In genomic region chr3:98340818-98341594, GRCm38 (mm10) we compare ENCODE assay signal across 26 mouse cellular contexts. TPM values are rescaled to one million over a fixed set of nuclear protein-coding genes. Genes with fewer than 3 reads are reported as not detected.
DNase-seq lines count a peak whose midpoint lies in the region; ATAC-seq and TF ChIP-seq lines count a peak whose summit lies in the region.
"Had no signal": no experiment of that assay in that cellular context is flagged by ENCODE, and none has a peak within 500 bp of the region (broad histone marks: within the 10 kb centered on the region; RNA-seq: fewer than 3 reads in every experiment).

No protein-coding gene starts in this region.

- no peak overlapping the region for H3K9ac ChIP-seq in midbrain, embryonic 11.5 days (ENCODE audit: low read length)
- no peak overlapping the region for H3K9ac ChIP-seq in midbrain, postnatal 0 days (replicated peaks; ENCODE audit: low read length, poor library complexity, severe bottlenecking)
- H3K9ac ChIP-seq in intestine, embryonic 15.5 days = no peak overlapping the region
- H3K9ac ChIP-seq: embryonic facial prominence, embryonic 13.5 days; embryonic facial prominence, embryonic 15.5 days; forebrain, embryonic 12.5 days had no signal

- TF ChIP-seq CTCF in midbrain, postnatal 0 days (IDR thresholded peaks at IDR 0.05) = no peak

- H3K4me1 ChIP-seq in midbrain, embryonic 11.5 days (ENCODE audit: control insufficient read depth, insufficient read depth, low read length) = peaks cover 21% of the 10 kb centered on the region
- peaks cover 7% of the 10 kb centered on the region; the same call in 1 of the 2 replicates for H3K4me1 ChIP-seq in midbrain, postnatal 0 days (ENCODE audit: insufficient read depth, low read length)
- peaks cover 23% of the 10 kb centered on the region; the same call in 1 of the 2 replicates for H3K4me1 ChIP-seq in intestine, embryonic 15.5 days (replicated peaks)

- H3K36me3 ChIP-seq in midbrain, embryonic 11.5 days (ENCODE audit: control insufficient read depth, insufficient read depth, low read length) = no peaks in the 10 kb centered on the region
- no peaks in the 10 kb centered on the region for H3K36me3 ChIP-seq in midbrain, postnatal 0 days (ENCODE audit: insufficient read depth, low read length)
- H3K36me3 ChIP-seq in intestine, embryonic 15.5 days = no peaks in the 10 kb centered on the region
- H3K36me3 ChIP-seq: embryonic facial prominence, embryonic 13.5 days; embryonic facial prominence, embryonic 15.5 days; forebrain, embryonic 12.5 days; G1E had no signal

- no peak overlapping the region for H3K4me2 ChIP-seq in midbrain, embryonic 11.5 days
- H3K4me2 ChIP-seq in midbrain, postnatal 0 days (ENCODE audit: low read depth, low read length, poor library complexity, severe bottlenecking) = no peak overlapping the region
- no peak overlapping the region for H3K4me2 ChIP-seq in intestine, embryonic 15.5 days (replicated peaks)
- H3K4me2 ChIP-seq: forebrain, embryonic 12.5 days had no signal

- no peak overlapping the region for H3K4me3 ChIP-seq in midbrain, embryonic 11.5 days (ENCODE audit: low read depth, low read length)
- no peak overlapping the region for H3K4me3 ChIP-seq in midbrain, postnatal 0 days (ENCODE audit: low read depth, low read length)
- H3K4me3 ChIP-seq in intestine, embryonic 15.5 days (replicated peaks) = no peak overlapping the region
- H3K4me3 ChIP-seq: embryonic facial prominence, embryonic 15.5 days; erythroblast, embryonic 14.5 days; forebrain, embryonic 10.5 days; forebrain, embryonic 12.5 days had no signal

- no peaks in the 10 kb centered on the region for H3K27me3 ChIP-seq in midbrain, embryonic 11.5 days (ENCODE audit: control insufficient read depth, insufficient read depth, low read length)
- 0 out of 2 replicates have a peak, but pooled peaks cover 3% of the 10 kb centered on the region for H3K27me3 ChIP-seq in midbrain, postnatal 0 days (ENCODE audit: insufficient read depth, low read length)
- H3K27me3 ChIP-seq in intestine, embryonic 15.5 days (replicated peaks) = no peaks in the 10 kb centered on the region
- H3K27me3 ChIP-seq: CH12.LX; embryonic facial prominence, embryonic 13.5 days; embryonic facial prominence, embryonic 15.5 days; forebrain, embryonic 12.5 days; Patski had no signal

- peak; percentile 17 for DNase-seq in adrenal gland, postnatal 10 days
- no peak for DNase-seq in adrenal gland, postnatal 25 days
- DNase-seq in midbrain, embryonic 11.5 days (ENCODE audit: low spot score, missing footprints) = peak; percentile 71
- no peak for DNase-seq in midbrain, postnatal 0 days (ENCODE audit: low spot score)
- DNase-seq in adipocyte (ENCODE audit: low spot score) = peak; percentile 86
- DNase-seq: adrenal gland, adult 8-10 months; B cell, adult 2 months; cerebellum, adult 11 months; cerebellum, adult 18-20 months; cerebellum, adult 8-10 months; cerebellum, adult 9-11 months; cerebellum, postnatal 14 days; cerebellum, postnatal 36 days; embryo, embryonic 11 days had no signal

- no peak for ATAC-seq in midbrain, embryonic 11.5 days (ENCODE audit: low FRiP score)
- ATAC-seq in midbrain, postnatal 0 days (ENCODE audit: low FRiP score) = no peak
- ATAC-seq in intestine, embryonic 15.5 days = no peak
- ATAC-seq: activated CD4-positive, CD25-positive, alpha-beta regulatory T cell, adult 4 months; CD4-positive, CD25-positive, alpha-beta regulatory T cell, adult 4 months; forebrain, embryonic 16.5 days; Patski had no signal

- no peaks in the 10 kb centered on the region for H3K9me3 ChIP-seq in midbrain, embryonic 11.5 days (ENCODE audit: control insufficient read depth, low read length)
- no peaks in the 10 kb centered on the region for H3K9me3 ChIP-seq in midbrain, postnatal 0 days (ENCODE audit: low read length)
- no peaks in the 10 kb centered on the region for H3K9me3 ChIP-seq in intestine, embryonic 15.5 days
- H3K9me3 ChIP-seq: embryonic facial prominence, embryonic 13.5 days; embryonic facial prominence, embryonic 15.5 days; forebrain, embryonic 10.5 days; forebrain, embryonic 12.5 days had no signal

- no peak overlapping the region for H3K27ac ChIP-seq in midbrain, embryonic 11.5 days (ENCODE audit: low read depth, low read length)
- H3K27ac ChIP-seq in midbrain, postnatal 0 days (ENCODE audit: low read depth, low read length) = no peak overlapping the region
- no peak overlapping the region for H3K27ac ChIP-seq in intestine, embryonic 15.5 days
- H3K27ac ChIP-seq: embryonic facial prominence, embryonic 13.5 days; embryonic facial prominence, embryonic 15.5 days; forebrain, embryonic 10.5 days; forebrain, embryonic 12.5 days had no signal

- 82% methylated on average over 17 of the region's 17 CpGs for WGBS in midbrain, embryonic 11.5 days
- 84% methylated on average over 17 of the region's 17 CpGs for WGBS in midbrain, postnatal 0 days
- WGBS in intestine, embryonic 15.5 days = 86% methylated on average over 17 of the region's 17 CpGs

RNA-seq across cellular contexts. Expression of gene Phgdh, which starts 1.2 kb away (rescaled TPM):
- total RNA-seq in adrenal gland, postnatal 10 days (2021) = 10 to 100 TPM; 32.4 to 33.0 TPM
- total RNA-seq in adrenal gland, postnatal 25 days (2021) = 15.4 and 17.6 TPM in 2 replicates
- 317 and 361 TPM in 2 replicates for polyA plus RNA-seq in midbrain, embryonic 11.5 days (2014; fragmentation: Nextera tagmentation; extraction: Ambion mirVana)
- total RNA-seq in midbrain, postnatal 0 days (2014; rRNA removed) = 182 and 206 TPM in 2 replicates
- polyA plus RNA-seq in midbrain, postnatal 0 days (2015; fragmentation: Nextera tagmentation; extraction: Ambion mirVana) = 148 and 171 TPM in 2 replicates
- polyA plus RNA-seq in intestine, embryonic 15.5 days (2015; fragmentation: Nextera tagmentation; extraction: Ambion mirVana) = 291 and 356 TPM in 2 replicates
- total RNA-seq: G1E had no signal
- polyA plus RNA-seq: G1E had no signal

RNA-seq across cellular contexts. Expression of gene Zfp697, which starts 41.3 kb away (rescaled TPM):
- 1 to 10 TPM; 3.0 to 3.8 TPM for total RNA-seq in adrenal gland, postnatal 10 days (2021)
- 6.1 and 6.2 TPM in 2 replicates for total RNA-seq in adrenal gland, postnatal 25 days (2021)
- 9.5 and 10.2 TPM in 2 replicates for polyA plus RNA-seq in midbrain, embryonic 11.5 days (2014; fragmentation: Nextera tagmentation; extraction: Ambion mirVana)
- total RNA-seq in midbrain, postnatal 0 days (2014; rRNA removed) = 39.5 and 45.9 TPM in 2 replicates
- 18.1 and 18.7 TPM in 2 replicates for polyA plus RNA-seq in midbrain, postnatal 0 days (2015; fragmentation: Nextera tagmentation; extraction: Ambion mirVana)
- polyA plus RNA-seq in intestine, embryonic 15.5 days (2015; fragmentation: Nextera tagmentation; extraction: Ambion mirVana) = 7.1 and 7.2 TPM in 2 replicates
- total RNA-seq: CH12.LX had no signal
- polyA plus RNA-seq: CD4-positive, CD25-positive, alpha-beta regulatory T cell, adult 4 months; erythroblast, embryonic 14.5 days; G1E had no signal

Comparison
In these comparisons a context has a peak if more than half of its experiments do, and no peak if none do; other contexts are left out.
1. DNase-seq: peak in adrenal gland, postnatal 10 days (single experiment), midbrain, embryonic 11.5 days (single experiment) and adipocyte (single experiment); none in adrenal gland, postnatal 25 days (single experiment) and midbrain, postnatal 0 days (single experiment).